Mouse (Mus musculus) limb, embryonic 14.5 days (tissue): Measurements from ENCODE around the gene Plekhh2. TPM values are rescaled to one million over a fixed set of nuclear protein-coding genes. Genes with fewer than 3 reads are reported as not detected.

Source experiments
- ATAC-seq: fragments of 200-750 bp; cut with Nextera tagmentation; 2 replicates; pipeline ENCODE4 v1.8.0; 2017; ENCODE audit warnings: low read depth, moderate number of reproducible peaks, moderate TSS enrichment; ENCODE audit not compliant: low FRiP score
- DNase-seq: peaks from one replicate; pipeline ENCODE4 v3.0.0-alpha.2; 2015; ENCODE audit warnings: low spot score
- H3K27ac ChIP-seq: fragments of 300-500 bp; sonication (generic); replicated peaks from 2 replicates; pipeline ENCODE4 v1.5.1; 2014; ENCODE audit warnings: low read depth, mild to moderate bottlenecking, low read length, moderate library complexity, mixed read lengths
- H3K27me3 ChIP-seq: fragments of 300-500 bp; sonication (generic); 2 replicates; pipeline ENCODE4 v1.6.1; 2014; ENCODE audit warnings: low read length, mixed read lengths; ENCODE audit not compliant: control insufficient read depth, insufficient read depth
- H3K36me3 ChIP-seq: fragments of 300-500 bp; sonication (generic); 2 replicates; pipeline ENCODE4 v1.6.1; 2014; ENCODE audit warnings: mild to moderate bottlenecking, low read length, moderate library complexity, mixed read lengths; ENCODE audit not compliant: control insufficient read depth, insufficient read depth
- H3K4me1 ChIP-seq: fragments of 300-500 bp; sonication (generic); 2 replicates; pipeline ENCODE4 v1.6.1; 2014; ENCODE audit warnings: antibody characterized with exemption, low read length, mixed read lengths; ENCODE audit not compliant: control insufficient read depth, insufficient read depth
- H3K4me2 ChIP-seq: fragments of 300-500 bp; sonication (generic); replicated peaks from 2 replicates; pipeline ENCODE4 v1.6.1; 2014; ENCODE audit warnings: low read depth, mild to moderate bottlenecking, low read length, moderate library complexity; ENCODE audit not compliant: severe bottlenecking
- H3K4me3 ChIP-seq: fragments of 300-500 bp; sonication (generic); replicated peaks from 2 replicates; pipeline ENCODE4 v1.5.1; 2014; ENCODE audit warnings: low read length
- H3K9ac ChIP-seq: fragments of 300-500 bp; sonication (generic); 2 replicates; pipeline ENCODE4 v1.6.1; 2014; ENCODE audit warnings: mild to moderate bottlenecking, low read depth, low read length, moderate library complexity; ENCODE audit not compliant: severe bottlenecking
- H3K9me3 ChIP-seq: fragments of 300-500 bp; sonication (generic); 2 replicates; pipeline ENCODE4 v1.6.1; 2016; ENCODE audit warnings: low read length; ENCODE audit not compliant: control insufficient read depth
- POLR2A ChIP-seq: fragments of 200-500 bp; IDR thresholded peaks from 2 replicates; pipeline ENCODE4 v1.8.0; 2012; ENCODE audit warnings: inconsistent platforms, mild to moderate bottlenecking, moderate library complexity, borderline replicate concordance; ENCODE audit not compliant: insufficient read depth, insufficient read length; ENCODE audit errors: extremely low read depth
- WGBS: fragments of 180-500 bp; shearing (Covaris S2); extraction: QIAGEN DNeasy Blood & Tissue Kit; methylation state at CpG from one replicate; pipeline ENCODE4 v1.1.7; 2014; 5-methylcytosine and 5-hydroxymethylcytosine counted together
- polyA plus RNA-seq, 2 experiments: library from polyadenylated mRNA; depleted of rRNA in 1 of 2; stranded (reverse) in 1 of 2; unstranded in 1 of 2; fragments of >200 nt; fragmentation: Nextera tagmentation in 1 of 2; extraction: Ambion mirVana in 1 of 2; gene quantifications; 2 replicates each; pipeline versions ENCODE4 v1.2.1 to v1.2.3; 2012 to 2014

Gene Plekhh2
- polyA plus RNA-seq, 2 experiments = 12.8 to 24.5 TPM

DNA sequence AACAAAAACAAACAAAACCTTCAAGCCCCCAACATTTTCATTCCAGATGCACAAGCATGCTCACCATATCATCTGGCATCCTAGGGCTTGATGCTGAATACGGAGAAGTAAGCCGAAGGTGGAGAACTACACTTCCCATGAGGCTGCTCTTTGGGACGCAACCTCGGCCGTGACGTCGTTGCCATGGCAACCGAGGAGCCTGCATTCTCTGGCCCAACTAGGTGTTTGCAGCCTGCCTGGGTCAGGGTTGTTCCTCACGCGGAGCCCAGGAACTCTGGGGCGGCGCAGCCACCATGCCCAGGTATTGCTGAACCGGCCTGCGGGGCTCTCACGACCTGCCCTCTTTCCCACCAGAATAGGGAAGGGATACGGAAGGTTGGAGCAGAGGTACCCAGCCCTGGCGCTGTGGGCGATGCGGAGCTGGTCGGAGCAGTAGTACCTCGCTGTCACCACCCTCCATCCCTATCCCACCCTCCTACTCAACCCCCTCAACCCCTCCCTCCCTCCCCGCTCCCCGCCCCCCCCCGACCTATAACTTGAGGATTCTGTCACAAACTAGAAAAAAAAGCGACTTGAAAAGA, 114.7 kb downstream of the Plekhh2 start, which contains the start of gene Dync2li1:
Gene Dync2li1, plus strand, starts transcription at position 221 of the 581 bp plus-strand sequence.
- H3K27ac ChIP-seq = peak within 1 kb of the TSS; percentile 14
- peak within 1 kb of the TSS; percentile 67 for H3K4me2 ChIP-seq
- peak; percentile 93 for ATAC-seq
- H3K4me3 ChIP-seq = peak within 1 kb of the TSS; percentile 62
- TF ChIP-seq POLR2A = no peak
- no peaks in the 10 kb centered on the region for H3K9me3 ChIP-seq
- DNase-seq = peak; percentile 96
- H3K4me1 ChIP-seq = peaks cover 13% of the 10 kb centered on the region
- 1% methylated on average over 24 of the region's 25 CpGs for WGBS
- H3K9ac ChIP-seq = peak within 1 kb of the TSS; percentile 55
- H3K27me3 ChIP-seq = no peaks in the 10 kb centered on the region
- no peaks in the 10 kb centered on the region for H3K36me3 ChIP-seq

GRCm38 (mm10) chr17:84626857-84627305, 115.2 kb downstream of the Plekhh2 start:
- H3K27ac ChIP-seq = peak overlapping the region; percentile 14
- peak overlapping the region; percentile 55 for H3K9ac ChIP-seq
- no peaks in the 10 kb centered on the region for H3K36me3 ChIP-seq
- no peak for DNase-seq
- ATAC-seq = peak; percentile 20; the same call in 1 of the 2 replicates
- H3K4me3 ChIP-seq = peak overlapping the region; percentile 62
- no peaks in the 10 kb centered on the region for H3K27me3 ChIP-seq
- H3K4me2 ChIP-seq = peak overlapping the region; percentile 67
- peaks cover 13% of the 10 kb centered on the region for H3K4me1 ChIP-seq
- no peaks in the 10 kb centered on the region for H3K9me3 ChIP-seq
- WGBS = 22% methylated on average over 9 of the region's 9 CpGs
- TF ChIP-seq POLR2A = no peak

- peak overlapping the region; percentile 15; the same call in 1 of the 2 replicates for H3K4me2 ChIP-seq
- peak overlapping the region; percentile 58; the same call in 1 of the 2 replicates for H3K27ac ChIP-seq
- no peaks in the 10 kb centered on the region for H3K27me3 ChIP-seq
- WGBS = 74% methylated on average over 10 of the region's 10 CpGs
- no peak for TF ChIP-seq POLR2A
- no peak overlapping the region for H3K4me3 ChIP-seq
- peaks cover 5% of the 10 kb centered on the region; the same call in 1 of the 2 replicates for H3K36me3 ChIP-seq
- peaks cover 13% of the 10 kb centered on the region for H3K4me1 ChIP-seq
- no peaks in the 10 kb centered on the region for H3K9me3 ChIP-seq
- no peak for ATAC-seq
- no peak overlapping the region for H3K9ac ChIP-seq
- DNase-seq = no peak
These were observed 116.0 kb downstream of the Plekhh2 start for GRCm38 (mm10) chr17:84627721-84628120.

DNA sequence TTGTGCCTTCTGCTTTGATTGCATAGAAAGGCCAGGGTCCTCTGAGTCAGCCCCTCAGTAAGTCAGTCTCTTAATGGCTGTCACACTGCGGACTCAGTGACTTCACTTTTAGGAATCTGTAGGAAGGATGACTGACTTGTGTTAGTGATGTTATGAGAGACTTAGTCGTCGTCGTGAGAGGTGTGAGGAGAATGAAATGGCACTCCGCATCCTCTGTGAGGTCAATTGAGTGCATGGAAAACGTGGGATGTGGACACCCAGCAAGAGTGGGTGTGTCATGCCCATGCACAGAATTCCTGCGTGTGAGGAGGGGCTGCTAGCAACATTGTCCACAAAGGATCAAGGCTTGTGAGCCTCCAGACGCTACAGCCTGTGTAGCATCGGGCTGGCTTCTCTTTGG, 116.9 kb downstream of the Plekhh2 start:
- no peak for TF ChIP-seq POLR2A
- Histone ChIP-seq H3K9me3 (no peaks in the 10 kb centered on the region), H3K27me3 (no peaks in the 10 kb centered on the region), H3K4me1 (peaks cover 8% of the 10 kb centered on the region), H3K4me2 (no peak overlapping the region), H3K9ac (no peak overlapping the region), H3K27ac (no peak overlapping the region), H3K4me3 (no peak overlapping the region), H3K36me3 (peaks cover 5% of the 10 kb centered on the region; the same call in 1 of the 2 replicates)
- ATAC-seq (no peak), DNase-seq (no peak)
- 64% methylated on average over 9 of the region's 9 CpGs for WGBS

DNA sequence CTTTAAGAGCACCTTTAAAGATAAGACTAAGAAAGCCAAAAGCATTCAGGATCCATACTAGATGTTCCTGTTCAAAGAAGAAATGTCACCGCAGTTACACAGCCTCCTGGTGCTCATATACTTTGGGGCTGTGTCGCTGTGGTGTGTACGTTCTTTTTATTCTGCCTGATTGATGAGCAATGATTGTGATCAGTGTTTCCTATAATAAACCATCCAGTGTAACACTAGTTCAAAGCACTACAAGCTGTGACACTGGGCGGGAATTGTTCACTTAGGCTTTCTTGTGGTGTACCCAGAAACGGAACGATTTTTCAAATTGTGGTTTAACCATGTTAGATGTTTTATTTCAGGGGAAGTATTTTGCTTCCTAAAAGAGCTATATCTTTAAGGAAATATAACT, 120.1 kb downstream of the Plekhh2 start:
- H3K9me3 ChIP-seq = no peaks in the 10 kb centered on the region
- ATAC-seq (no peak), DNase-seq (no peak)
- peaks cover 5% of the 10 kb centered on the region; the same call in 1 of the 2 replicates for H3K36me3 ChIP-seq
- H3K27me3 ChIP-seq = no peaks in the 10 kb centered on the region
- H3K27ac ChIP-seq = no peak overlapping the region
- no peak for TF ChIP-seq POLR2A
- H3K4me3 ChIP-seq = no peak overlapping the region
- 91% methylated on average over 6 of the region's 6 CpGs for WGBS
- no peak overlapping the region for H3K4me2 ChIP-seq
- no peak overlapping the region for H3K9ac ChIP-seq
- peaks cover 19% of the 10 kb centered on the region for H3K4me1 ChIP-seq
